Mouse (Mus musculus): ENCODE measurements around the gene Foxp1.

- TF ChIP-seq USF1 (IDR thresholded peaks at IDR 0.05; ENCODE audit: low read depth), result no peak
- no peak for TF ChIP-seq POLR2A (IDR thresholded peaks at IDR 0.05; ENCODE audit: insufficient read length, low read depth)
- no peak for TF ChIP-seq TCF12 (IDR thresholded peaks at IDR 0.05; ENCODE audit: insufficient read depth, poor library complexity, severe bottlenecking)
Observed at GRCm38 (mm10) chr6:99130758-99131410, 391.6 kb downstream of the Foxp1 start.
